Mouse (Mus musculus): ENCODE results near the gene Vps4a. TPM values are rescaled to one million over a fixed set of nuclear protein-coding genes. Genes with fewer than 3 reads are reported as not detected.
"Not testable (repeated sequence)": the region's sequence is repeated elsewhere in the genome, so short reads cannot be mapped to it uniquely, and the experiment has no call there.

Vps4a gene
- polyA plus RNA-seq (2016; fragmentation: Nextera tagmentation; extraction: Ambion mirVana): 67.6 and 69.5 TPM in 2 replicates

DNA sequence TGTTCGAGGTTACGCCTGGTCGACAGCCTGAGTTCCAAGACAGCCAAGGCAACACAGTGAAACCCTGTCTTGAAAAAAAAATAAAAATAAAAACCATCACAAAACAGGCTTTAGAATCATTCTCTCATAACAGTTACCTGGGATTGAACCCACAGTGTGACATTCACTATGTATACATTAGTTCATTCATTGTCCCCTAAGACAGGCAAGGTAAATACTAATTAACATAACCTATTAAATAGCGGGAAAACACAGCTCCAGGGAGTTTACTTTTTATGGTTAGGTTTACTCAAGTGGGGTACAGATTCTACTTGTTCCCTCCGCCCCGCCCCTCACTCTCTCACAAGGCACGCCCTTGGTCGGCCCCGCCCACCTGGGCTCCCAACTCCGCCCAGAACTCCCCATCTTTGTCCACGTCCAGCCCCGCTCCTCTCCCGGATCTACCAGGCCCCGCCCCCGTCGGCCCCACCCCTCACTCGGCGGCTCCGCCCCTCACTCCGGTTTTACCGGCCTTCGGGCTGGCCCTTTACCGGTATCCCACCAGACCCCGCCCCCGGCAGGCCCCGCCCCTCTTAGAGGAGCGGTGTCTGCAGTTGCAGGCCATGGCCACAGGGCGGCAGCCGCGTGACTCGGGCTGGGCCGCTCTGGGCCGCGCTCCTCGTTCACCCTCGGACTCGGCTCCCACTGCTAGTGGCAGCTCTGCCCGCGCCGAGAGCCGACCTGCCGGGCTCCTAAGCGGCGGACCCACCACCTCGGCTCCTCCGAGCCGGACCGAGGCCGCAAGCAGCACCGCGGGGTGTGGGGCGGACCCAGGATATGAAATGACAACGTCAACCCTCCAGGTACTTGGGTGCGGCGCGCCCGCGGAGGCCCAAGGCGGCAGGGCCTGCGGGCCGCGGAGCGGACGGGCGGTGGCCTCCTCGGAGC is at the start of gene Vps4a:
Vps4a (plus strand) TSS at position 573 of the 927 bp plus-strand sequence.
- peak; percentile 98 for DNase-seq (ENCODE audit: extremely low spot score, low spot score)
- peaks cover 27% of the 10 kb centered on the region for H3K4me1 ChIP-seq
- H3K36me3 ChIP-seq (replicated peaks): peaks cover 6% of the 10 kb centered on the region; the same call in 1 of the 2 replicates
- no peaks in the 10 kb centered on the region for H3K9me3 ChIP-seq
- no peaks in the 10 kb centered on the region for H3K27me3 ChIP-seq (ENCODE audit: poor library complexity, severe bottlenecking)
- peak within 1 kb of the TSS; percentile 91 for H3K27ac ChIP-seq
- WGBS: 4% methylated on average over 66 of the region's 66 CpGs
- H3K4me3 ChIP-seq: peak within 1 kb of the TSS; percentile 99

DNA sequence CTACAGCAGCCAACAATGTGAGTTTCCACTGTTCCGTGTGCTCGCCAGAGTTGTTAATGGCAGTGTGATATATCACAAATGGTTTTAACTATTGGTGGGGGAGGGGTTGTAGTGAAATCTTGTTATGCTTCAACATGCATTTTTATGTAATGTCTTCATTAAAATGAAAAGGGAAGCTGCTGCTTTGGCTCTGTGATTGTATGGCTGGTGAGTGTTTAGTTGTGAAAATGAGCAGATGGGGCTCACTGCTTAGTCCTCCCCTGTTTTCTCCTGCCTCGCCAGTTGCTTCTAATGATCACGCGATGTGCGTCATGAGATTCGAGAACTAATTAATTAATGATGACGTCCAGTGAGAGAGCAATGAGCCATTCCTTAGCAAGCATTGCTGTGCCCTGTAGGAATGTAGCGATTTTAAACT is 45.6 kb upstream of the Vps4a start:
- no peak overlapping the region for H3K27ac ChIP-seq

GRCm38 (mm10) chr8:106985951-106986350 is 45.1 kb upstream of the Vps4a start:
- Histone ChIP-seq H3K4me3 (no peak overlapping the region), H3K36me3 (replicated peaks) (peaks cover 27% of the 10 kb centered on the region), H3K4me1 (no peaks in the 10 kb centered on the region), H3K27ac (no peak overlapping the region), H3K9me3 (no peaks in the 10 kb centered on the region), H3K27me3 (ENCODE audit: poor library complexity, severe bottlenecking) (no peaks in the 10 kb centered on the region)
- no peak for DNase-seq (ENCODE audit: extremely low spot score, low spot score)

More for the DNA sequence above, 45.6 kb upstream of the Vps4a start:
- WGBS: 93% methylated on average over 9 of the region's 9 CpGs
- no peak for DNase-seq (ENCODE audit: extremely low spot score, low spot score)
- Histone ChIP-seq H3K27me3 (ENCODE audit: poor library complexity, severe bottlenecking) (no peaks in the 10 kb centered on the region), H3K9me3 (no peaks in the 10 kb centered on the region), H3K4me1 (no peaks in the 10 kb centered on the region), H3K4me3 (no peak overlapping the region), H3K36me3 (replicated peaks) (peaks cover 27% of the 10 kb centered on the region)

DNA sequence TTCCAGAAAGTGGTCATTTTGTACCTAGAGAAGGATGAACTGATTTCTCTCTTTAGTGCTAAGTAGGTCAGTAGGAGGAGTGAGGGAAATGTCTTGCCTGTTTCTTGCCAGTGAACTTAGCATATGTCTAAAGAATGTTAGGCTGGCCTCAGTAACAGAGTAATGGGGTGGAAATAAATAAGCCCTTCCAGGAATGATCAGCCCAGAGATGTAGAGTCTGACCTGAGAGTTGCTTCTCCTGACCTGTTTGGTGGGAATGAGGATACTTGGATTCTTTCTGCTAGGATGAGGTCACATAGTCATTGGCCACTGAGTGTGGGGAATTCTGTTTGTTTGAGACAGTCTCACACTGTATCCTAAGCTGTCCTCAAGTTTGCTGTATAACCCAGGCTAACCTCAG is 43.5 kb upstream of the Vps4a start:
- Histone ChIP-seq H3K36me3 (replicated peaks) (peaks cover 32% of the 10 kb centered on the region), H3K4me1 (no peaks in the 10 kb centered on the region), H3K27me3 (ENCODE audit: poor library complexity, severe bottlenecking) (no peaks in the 10 kb centered on the region), H3K27ac (no peak overlapping the region), H3K9me3 (no peaks in the 10 kb centered on the region), H3K4me3 (no peak overlapping the region)
- DNase-seq (ENCODE audit: extremely low spot score, low spot score): no peak

DNA sequence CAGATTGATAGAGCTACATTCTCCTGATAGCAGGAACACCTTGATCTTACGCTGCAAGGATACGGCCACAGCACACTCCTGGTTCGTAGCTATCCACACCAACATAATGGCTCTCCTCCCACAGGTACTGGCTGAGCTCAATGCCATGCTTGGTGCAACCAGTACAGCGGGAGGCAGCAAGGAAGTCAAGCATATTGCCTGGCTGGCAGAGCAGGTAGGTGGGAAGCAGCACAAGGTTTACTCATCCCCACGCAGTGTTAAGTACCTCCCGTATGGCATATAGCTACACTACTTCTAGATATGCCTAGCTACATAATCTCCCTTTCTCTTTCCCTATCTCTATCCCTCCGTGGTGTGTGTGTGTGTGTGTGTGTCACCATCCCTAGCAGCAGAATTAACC is 39.6 kb upstream of the Vps4a start:
- 92% methylated on average over 7 of the region's 7 CpGs for WGBS
- no peaks in the 10 kb centered on the region for H3K4me1 ChIP-seq
- no peaks in the 10 kb centered on the region for H3K9me3 ChIP-seq
- no peak overlapping the region for H3K27ac ChIP-seq
- no peaks in the 10 kb centered on the region for H3K27me3 ChIP-seq (ENCODE audit: poor library complexity, severe bottlenecking)
- H3K4me3 ChIP-seq: no peak overlapping the region
- no peak for DNase-seq (ENCODE audit: extremely low spot score, low spot score)
- peaks cover 48% of the 10 kb centered on the region for H3K36me3 ChIP-seq (replicated peaks)

- 92% methylated on average over 4 of the region's 4 CpGs for WGBS
- not testable (repeated sequence) for H3K4me1 ChIP-seq; DNase-seq (ENCODE audit: extremely low spot score, low spot score); H3K27me3 ChIP-seq (ENCODE audit: poor library complexity, severe bottlenecking); H3K9me3 ChIP-seq; H3K4me3 ChIP-seq; H3K27ac ChIP-seq
- peaks cover 65% of the 10 kb centered on the region for H3K36me3 ChIP-seq (replicated peaks)
Measured at GRCm38 (mm10) chr8:106996339-106996738, 34.7 kb upstream of the Vps4a start.

DNA sequence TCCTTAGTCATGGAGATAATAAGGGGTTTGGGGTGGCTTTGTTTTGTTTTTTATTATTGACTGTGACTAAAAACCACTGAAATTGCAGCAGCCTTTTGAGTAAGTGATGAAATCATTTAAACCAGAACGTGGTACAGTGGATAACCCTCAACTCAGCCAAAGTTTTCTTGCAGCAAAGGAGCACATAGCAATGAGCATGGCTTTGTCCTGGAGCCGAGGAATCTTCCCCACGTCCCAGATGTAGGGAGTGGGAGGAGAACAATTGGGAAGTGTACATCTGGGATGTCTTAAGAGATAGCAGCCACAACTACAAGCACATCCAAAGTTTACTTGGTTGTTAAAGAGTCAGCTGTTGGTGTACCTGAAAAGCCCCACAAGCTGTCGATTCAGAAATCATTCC is 33.6 kb upstream of the Vps4a start:
- peaks cover 57% of the 10 kb centered on the region for H3K36me3 ChIP-seq (replicated peaks)
- WGBS: 91% methylated on average over 4 of the region's 4 CpGs

GRCm38 (mm10) chr8:106999068-106999467 is 32.0 kb upstream of the Vps4a start:
- Histone ChIP-seq H3K4me3 (no peak overlapping the region), H3K9me3 (no peaks in the 10 kb centered on the region), H3K27me3 (ENCODE audit: poor library complexity, severe bottlenecking) (no peaks in the 10 kb centered on the region), H3K27ac (no peak overlapping the region), H3K4me1 (no peaks in the 10 kb centered on the region), H3K36me3 (replicated peaks) (peaks cover 51% of the 10 kb centered on the region)
- WGBS: 88% methylated on average over 1 of the region's 1 CpGs
- no peak for DNase-seq (ENCODE audit: extremely low spot score, low spot score)

More for the DNA sequence above, 33.6 kb upstream of the Vps4a start:
- Histone ChIP-seq H3K27ac (no peak overlapping the region), H3K4me1 (no peaks in the 10 kb centered on the region), H3K9me3 (no peaks in the 10 kb centered on the region), H3K27me3 (ENCODE audit: poor library complexity, severe bottlenecking) (no peaks in the 10 kb centered on the region), H3K4me3 (no peak overlapping the region)
- DNase-seq (ENCODE audit: extremely low spot score, low spot score): no peak

- peaks cover 42% of the 10 kb centered on the region for H3K36me3 ChIP-seq (replicated peaks)
- H3K27me3 ChIP-seq (ENCODE audit: poor library complexity, severe bottlenecking): no peaks in the 10 kb centered on the region
- H3K27ac ChIP-seq: no peak overlapping the region
- H3K4me3 ChIP-seq: no peak overlapping the region
- H3K4me1 ChIP-seq: no peaks in the 10 kb centered on the region
- DNase-seq (ENCODE audit: extremely low spot score, low spot score): peak; percentile 84
- 53% methylated on average over 5 of the region's 5 CpGs for WGBS
- no peaks in the 10 kb centered on the region for H3K9me3 ChIP-seq
Measured at GRCm38 (mm10) chr8:107002532-107002931, 28.5 kb upstream of the Vps4a start.

GRCm38 (mm10) chr8:107007795-107008194 is 23.2 kb upstream of the Vps4a start:
- Histone ChIP-seq H3K4me1 (no peaks in the 10 kb centered on the region), H3K27me3 (ENCODE audit: poor library complexity, severe bottlenecking) (no peaks in the 10 kb centered on the region), H3K9me3 (no peaks in the 10 kb centered on the region), H3K27ac (no peak overlapping the region), H3K4me3 (no peak overlapping the region), H3K36me3 (replicated peaks) (peaks cover 68% of the 10 kb centered on the region)
- no peak for DNase-seq (ENCODE audit: extremely low spot score, low spot score)
- WGBS: 94% methylated on average over 3 of the region's 3 CpGs

DNA sequence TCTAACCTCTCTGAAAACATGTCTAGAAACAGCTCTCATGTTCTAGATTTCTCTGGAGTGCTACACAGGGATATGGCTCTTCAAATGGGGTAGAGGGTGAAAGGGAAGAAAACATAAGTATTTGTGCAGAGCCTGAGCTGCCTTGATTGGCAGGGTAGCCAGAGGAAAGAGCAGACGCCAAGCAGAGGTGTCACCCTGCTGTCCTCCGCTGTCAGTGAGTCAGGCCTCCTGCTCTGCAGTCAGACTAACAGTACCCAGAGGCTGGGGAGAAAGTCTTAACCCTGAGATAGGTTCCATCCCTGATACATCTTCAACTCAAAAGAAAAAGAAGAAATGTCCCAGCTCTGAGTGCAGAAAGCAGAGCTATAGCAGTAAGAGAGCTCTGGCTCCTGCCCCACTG is 18.4 kb upstream of the Vps4a start:
- DNase-seq (ENCODE audit: extremely low spot score, low spot score): no peak
- Histone ChIP-seq H3K4me3 (no peak overlapping the region), H3K36me3 (replicated peaks) (peaks cover 45% of the 10 kb centered on the region), H3K27ac (no peak overlapping the region), H3K4me1 (no peaks in the 10 kb centered on the region), H3K9me3 (no peaks in the 10 kb centered on the region), H3K27me3 (ENCODE audit: poor library complexity, severe bottlenecking) (no peaks in the 10 kb centered on the region)
- WGBS: 88% methylated on average over 2 of the region's 2 CpGs

- WGBS: 87% methylated on average over 1 of the region's 1 CpGs
- H3K4me3 ChIP-seq: no peak overlapping the region
- no peaks in the 10 kb centered on the region for H3K4me1 ChIP-seq
- DNase-seq (ENCODE audit: extremely low spot score, low spot score): no peak
- no peak overlapping the region for H3K27ac ChIP-seq
- H3K36me3 ChIP-seq (replicated peaks): peaks cover 32% of the 10 kb centered on the region
- H3K27me3 ChIP-seq (ENCODE audit: poor library complexity, severe bottlenecking): no peaks in the 10 kb centered on the region
- H3K9me3 ChIP-seq: no peaks in the 10 kb centered on the region
Measured at GRCm38 (mm10) chr8:107014915-107015314, 16.1 kb upstream of the Vps4a start.

GRCm38 (mm10) chr8:107023479-107023878 is 7.5 kb upstream of the Vps4a start:
- Histone ChIP-seq H3K9me3 (no peaks in the 10 kb centered on the region), H3K4me1 (no peaks in the 10 kb centered on the region), H3K27ac (no peak overlapping the region), H3K36me3 (replicated peaks) (no peaks in the 10 kb centered on the region), H3K4me3 (no peak overlapping the region), H3K27me3 (ENCODE audit: poor library complexity, severe bottlenecking) (no peaks in the 10 kb centered on the region)
- 91% methylated on average over 8 of the region's 8 CpGs for WGBS
- no peak for DNase-seq (ENCODE audit: extremely low spot score, low spot score)
